Mouse (Mus musculus) mammary gland, adult 2 months (tissue): ENCODE results near the gene Cap1. TPM values are rescaled to one million over a fixed set of nuclear protein-coding genes. Genes with fewer than 3 reads are reported as not detected.

ENCODE experiments used
- polyA plus RNA-seq: library from polyadenylated mRNA; depleted of rRNA; stranded (reverse); fragments of >200 nt; gene quantifications from 2 replicates; pipeline ENCODE4 v1.2.3, GENCODE M21; 2012; ENCODE audit warnings: low replicate concordance; rRNA removed

Cap1 gene
- polyA plus RNA-seq, result 88.0 and 120 TPM in 2 replicates

GRCm38 (mm10) chr4:122885768-122886578 is at the start of gene Cap1:
Gene Cap1 (minus strand): TSS chr4:122886056.

GRCm38 (mm10) chr4:122835530-122836402 is 50.1 kb downstream of the Cap1 start, which contains the start of gene Ppt1:
Gene Ppt1 (plus strand): TSS chr4:122836242.

Other genes starting within 250 kb of the Cap1 start
- gene 9530002B09Rik, start 196.8 kb downstream of the Cap1 start, polyA plus RNA-seq, result not detected in 2 replicates
- gene Ppt1, start 49.8 kb downstream of the Cap1 start, polyA plus RNA-seq, result 27.0 and 57.1 TPM in 2 replicates
- 16.9 and 31.4 TPM in 2 replicates for gene Mfsd2a, start 75.1 kb upstream of the Cap1 start, polyA plus RNA-seq
- gene Mycl, start 109.6 kb upstream of the Cap1 start, polyA plus RNA-seq, result 22.7 and 23.3 TPM in 2 replicates
- gene Trit1, start 130.5 kb upstream of the Cap1 start, polyA plus RNA-seq, result 7.5 and 9.3 TPM in 2 replicates
- 0.31 and 0.50 TPM in 2 replicates for gene Bmp8b, start 219.1 kb upstream of the Cap1 start, polyA plus RNA-seq
- 0.07 TPM in 1 of 2 replicates, not detected in the other for gene Oxct2b, start 230.2 kb upstream of the Cap1 start, polyA plus RNA-seq